Mouse (Mus musculus) macrophage (primary cell): ENCODE results near the gene Wdr25. TPM values are rescaled to one million over a fixed set of nuclear protein-coding genes. Genes with fewer than 3 reads are reported as not detected.

ENCODE experiments used
- H3K27ac ChIP-seq: fragments of 350-480 bp; formaldehyde crosslinking; 2 replicates; pipeline ENCODE4 v1.9.0; 2021
- H3K36me3 ChIP-seq: fragments of 350-480 bp; formaldehyde crosslinking; 2 replicates; pipeline ENCODE4 v1.9.0; 2021; ENCODE audit errors: inconsistent target
- H3K4me3 ChIP-seq: fragments of 350-480 bp; formaldehyde crosslinking; 2 replicates; pipeline ENCODE4 v1.9.0; 2021; ENCODE audit errors: inconsistent target
- H3K79me2 ChIP-seq: fragments of 350-480 bp; formaldehyde crosslinking; 2 replicates; pipeline ENCODE4 v1.9.0; 2021; ENCODE audit errors: inconsistent target
- WGBS: methylation state at CpG from one replicate; pipeline ENCODE4 v1.1.7; 2026; ENCODE audit warnings: inconsistent platforms; ENCODE audit not compliant: missing documents; 5-methylcytosine and 5-hydroxymethylcytosine counted together
- polyA plus RNA-seq: library from polyadenylated mRNA; stranded (reverse); fragments of 250-400 nt; gene quantifications from 3 replicates; pipeline ENCODE4 v1.2.4, GENCODE M21; 2018; ENCODE audit warnings: inconsistent platforms

Gene Wdr25
- polyA plus RNA-seq, 1 experiment from 2014 or later = 11.7 TPM

DNA sequence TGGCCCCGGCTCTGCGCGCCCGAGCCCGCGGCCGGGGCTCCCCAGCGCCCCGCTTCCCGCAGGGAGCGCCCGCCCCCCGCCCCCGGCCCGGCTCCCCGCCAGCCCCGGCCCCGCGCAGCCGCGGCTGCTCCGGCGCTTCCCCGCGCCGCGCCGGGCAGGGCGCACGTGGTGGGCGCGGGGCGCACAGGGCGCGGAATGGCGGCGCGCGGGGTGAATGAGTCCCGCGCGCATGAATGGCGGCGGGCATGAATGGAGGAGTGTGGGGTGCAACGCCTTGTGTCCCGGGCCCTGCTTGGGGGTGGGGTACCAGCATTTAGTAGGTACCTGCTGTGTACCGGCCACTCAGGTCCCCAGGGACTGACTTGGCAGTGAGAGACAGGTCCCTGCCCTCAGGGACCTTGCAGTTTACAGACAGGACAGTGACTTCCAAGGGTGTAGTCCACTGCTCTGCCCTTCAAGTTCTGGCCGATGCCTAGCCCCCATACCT lies 174.8 kb downstream of the Wdr25 start, which contains the start of gene Begain:
TSS of gene Begain (minus strand) at position 51 of the 487 bp plus-strand sequence.
- no peak within 1 kb of the TSS for H3K27ac ChIP-seq
- WGBS = 4% methylated on average over 25 of the region's 48 CpGs
- no peak within 1 kb of the TSS for H3K4me3 ChIP-seq
- no peaks in the 10 kb centered on the region for H3K79me2 ChIP-seq
- no peaks in the 10 kb centered on the region for H3K36me3 ChIP-seq

DNA sequence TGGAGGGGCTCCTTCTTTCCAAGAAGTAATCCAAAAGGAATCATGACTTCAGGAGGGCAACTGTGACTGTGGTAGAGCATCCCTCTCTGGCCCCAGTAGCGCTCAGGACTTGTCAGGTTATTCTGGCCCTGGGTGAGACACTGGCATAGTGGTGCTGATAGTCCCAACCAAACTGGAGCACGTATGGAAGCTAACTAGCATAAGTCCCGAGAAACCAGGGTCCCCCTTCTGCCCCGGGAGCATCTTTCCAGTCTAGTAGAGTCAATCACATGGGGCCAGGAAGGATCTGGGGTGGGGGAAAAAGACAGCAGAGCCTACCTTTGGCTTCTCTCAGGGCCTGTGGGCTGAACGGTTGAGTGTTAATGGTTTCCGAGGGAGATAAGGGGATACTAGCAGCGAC lies 175.3 kb downstream of the Wdr25 start:
- Histone ChIP-seq H3K36me3 (no peaks in the 10 kb centered on the region), H3K79me2 (no peaks in the 10 kb centered on the region), H3K4me3 (no peak overlapping the region), H3K27ac (no peak overlapping the region)
- 85% methylated on average over 7 of the region's 7 CpGs for WGBS

DNA sequence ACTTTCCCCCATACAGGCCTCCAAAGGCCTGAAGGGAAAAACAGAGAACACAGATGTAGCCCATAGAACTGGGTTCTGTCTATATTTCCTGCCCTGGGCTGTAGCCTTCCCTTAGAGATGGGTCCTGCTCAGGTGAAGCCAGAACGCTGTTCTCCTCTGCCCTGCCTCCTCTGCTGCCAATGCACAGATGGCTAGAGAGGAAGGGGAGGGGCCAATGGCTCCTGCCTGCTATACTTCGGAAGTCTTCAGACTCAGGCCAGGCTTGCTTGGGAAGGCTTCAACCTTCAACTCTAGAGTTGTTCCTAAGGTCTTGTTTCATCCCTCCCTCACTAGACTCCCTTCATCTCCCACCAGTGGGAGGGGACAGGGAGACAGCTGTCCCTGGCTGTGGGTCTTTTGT lies 176.3 kb downstream of the Wdr25 start:
- no peaks in the 10 kb centered on the region for H3K79me2 ChIP-seq
- no peak overlapping the region for H3K27ac ChIP-seq
- H3K36me3 ChIP-seq = no peaks in the 10 kb centered on the region
- H3K4me3 ChIP-seq = no peak overlapping the region
- WGBS = 7% methylated on average over 2 of the region's 2 CpGs

DNA sequence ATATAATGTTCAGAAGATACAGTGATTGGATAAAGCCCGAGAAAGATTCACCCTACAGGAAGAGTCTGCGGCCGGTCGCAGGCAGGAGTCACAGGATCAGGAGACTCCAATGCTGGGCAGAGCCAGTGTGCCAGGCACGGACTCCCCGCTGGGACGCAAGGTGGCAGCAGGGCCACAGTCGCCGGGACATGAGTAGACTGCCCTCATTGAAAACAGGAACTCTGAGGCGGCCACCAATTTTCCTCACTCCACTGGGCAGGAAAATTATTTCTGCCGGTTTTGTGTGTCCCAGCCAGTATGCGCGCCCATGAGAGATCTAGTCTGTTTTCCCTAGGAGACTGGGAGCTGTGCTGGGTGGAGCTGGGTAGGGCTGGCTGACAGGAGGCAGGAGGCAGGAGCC lies 177.8 kb downstream of the Wdr25 start:
- Histone ChIP-seq H3K36me3 (no peaks in the 10 kb centered on the region), H3K27ac (no peak overlapping the region), H3K79me2 (no peaks in the 10 kb centered on the region), H3K4me3 (no peak overlapping the region)
- WGBS = 41% methylated on average over 13 of the region's 13 CpGs

DNA sequence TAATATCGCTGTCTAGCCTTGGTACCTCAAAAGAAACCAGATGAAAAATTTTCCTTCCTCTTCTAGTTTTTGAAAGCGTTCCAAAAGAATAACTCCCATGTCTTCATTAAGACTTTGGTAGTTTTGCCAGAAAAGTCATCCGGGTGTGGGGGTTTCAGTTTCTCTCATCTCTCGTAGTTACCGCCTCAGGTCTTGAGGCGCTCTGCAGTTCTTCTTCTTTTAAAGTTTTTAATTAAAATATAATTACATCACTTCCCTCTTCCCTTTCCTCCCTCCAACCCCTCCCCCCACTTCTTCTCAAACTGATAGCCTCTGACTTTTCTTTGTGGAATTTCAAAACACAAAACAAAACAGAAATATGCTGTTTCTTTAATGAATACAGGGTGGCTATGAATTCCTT lies 180.7 kb downstream of the Wdr25 start:
- WGBS = 3% methylated on average over 6 of the region's 6 CpGs
- Histone ChIP-seq H3K79me2 (no peaks in the 10 kb centered on the region), H3K4me3 (no peak overlapping the region), H3K36me3 (no peaks in the 10 kb centered on the region), H3K27ac (no peak overlapping the region)

DNA sequence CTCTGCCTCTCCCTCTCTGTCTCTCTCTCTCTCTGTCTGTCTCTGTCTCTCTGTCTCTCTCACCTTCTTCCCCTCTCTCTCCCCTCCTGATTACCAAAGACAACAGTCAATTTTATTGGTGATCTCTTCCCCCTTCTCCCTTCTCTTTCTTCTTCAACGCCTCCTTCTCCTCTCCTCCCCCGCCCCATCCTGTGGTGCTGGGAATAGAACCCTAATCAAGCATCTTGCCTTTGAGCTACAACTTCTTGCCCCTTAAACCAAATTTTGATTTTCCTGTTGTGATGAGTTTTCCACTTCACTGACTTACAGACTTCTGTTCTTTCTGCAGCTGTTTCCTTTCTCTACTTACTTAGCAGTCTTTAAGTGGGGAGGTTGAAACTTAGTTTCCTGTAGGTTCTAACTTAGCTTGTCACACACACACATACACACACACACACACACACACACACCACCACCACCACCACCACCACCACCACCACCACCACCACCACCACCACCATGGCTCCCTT lies 181.4 kb downstream of the Wdr25 start:
- Histone ChIP-seq H3K36me3 (no peaks in the 10 kb centered on the region), H3K4me3 (no peak overlapping the region), H3K27ac (no peak overlapping the region), H3K79me2 (no peaks in the 10 kb centered on the region)
- 22% methylated on average over 2 of the region's 2 CpGs for WGBS

DNA sequence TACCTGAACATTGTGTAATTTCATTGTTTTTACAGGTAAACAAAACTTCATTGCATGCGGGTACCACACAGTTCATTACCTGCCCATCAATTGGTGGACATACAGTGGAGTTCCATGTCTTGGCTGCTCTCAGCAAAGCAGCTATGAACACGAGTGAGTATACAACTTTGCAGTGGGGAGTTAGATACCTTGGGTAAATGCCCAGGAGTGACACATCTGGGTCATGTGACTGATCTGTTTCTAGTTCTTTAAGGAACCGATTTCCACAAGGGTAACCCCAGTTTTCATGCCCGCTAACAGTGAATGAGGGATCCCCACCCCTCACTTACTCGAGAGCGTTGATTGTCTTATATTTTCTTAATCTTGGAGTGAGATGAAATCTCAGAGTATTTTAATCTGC lies 183.6 kb downstream of the Wdr25 start:
- no peaks in the 10 kb centered on the region for H3K79me2 ChIP-seq
- H3K36me3 ChIP-seq = no peaks in the 10 kb centered on the region
- no peak overlapping the region for H3K27ac ChIP-seq
- 78% methylated on average over 6 of the region's 6 CpGs for WGBS
- H3K4me3 ChIP-seq = no peak overlapping the region

Other genes starting within 250 kb of the Wdr25 start
- not detected in 3 replicates for gene Degs2, start 191.3 kb upstream of the Wdr25 start, polyA plus RNA-seq
- gene Yy1, start 100.7 kb upstream of the Wdr25 start, polyA plus RNA-seq = 24.1 to 61.1 TPM (median 29.0 TPM) in 3 replicates
- gene Slc25a29, start 57.7 kb upstream of the Wdr25 start, polyA plus RNA-seq = 0.07 to 0.37 TPM (median 0.18 TPM) in 3 replicates
- 0.09 to 1.3 TPM (median 0.60 TPM) in 3 replicates for gene Slc25a47, start 57.6 kb upstream of the Wdr25 start, polyA plus RNA-seq
- gene Wars, start 543 bp downstream of the Wdr25 start, polyA plus RNA-seq = 29.2 to 47.1 TPM (median 38.9 TPM) in 3 replicates
- gene Begain, start 174.6 kb downstream of the Wdr25 start, polyA plus RNA-seq = not detected in 3 replicates